Mouse (Mus musculus) embryonic facial prominence, embryonic 14.5 days (tissue): ENCODE measurements around the gene Strip1. TPM values are rescaled to one million over a fixed set of nuclear protein-coding genes. Genes with fewer than 3 reads are reported as not detected.
A peak's percentile ranks its signal among the peaks of the same experiment; 100 is the strongest.

ENCODE experiments used
- ATAC-seq: fragments of 200-750 bp; cut with Nextera tagmentation; 2 replicates; pipeline ENCODE4 v1.8.0; 2017; ENCODE audit warnings: low read depth, moderate number of reproducible peaks, moderate TSS enrichment
- DNase-seq: peaks from one replicate; pipeline ENCODE4 v3.0.0-alpha.2; 2015; ENCODE audit warnings: low spot score
- H3K27ac ChIP-seq: fragments of 300-500 bp; sonication (generic); replicated peaks from 2 replicates; pipeline ENCODE4 v1.5.1; 2014; ENCODE audit warnings: low read depth, mild to moderate bottlenecking, low read length, moderate library complexity
- H3K27me3 ChIP-seq: fragments of 300-500 bp; sonication (generic); replicated peaks from 2 replicates; pipeline ENCODE4 v1.6.1; 2014; ENCODE audit warnings: low read length; ENCODE audit not compliant: control insufficient read depth, insufficient read depth
- H3K36me3 ChIP-seq: fragments of 300-500 bp; sonication (generic); 2 replicates; pipeline ENCODE4 v1.6.1; 2014; ENCODE audit warnings: low read length, mixed read lengths; ENCODE audit not compliant: control insufficient read depth, insufficient read depth
- H3K4me1 ChIP-seq: fragments of 300-500 bp; sonication (generic); 2 replicates; pipeline ENCODE4 v1.6.1; 2014; ENCODE audit warnings: antibody characterized with exemption, low read length; ENCODE audit not compliant: control insufficient read depth, insufficient read depth
- H3K4me2 ChIP-seq: fragments of 300-500 bp; sonication (generic); 2 replicates; pipeline ENCODE4 v1.6.1; 2014; ENCODE audit warnings: low read depth, mild to moderate bottlenecking, low read length, moderate library complexity, mixed read lengths
- H3K4me3 ChIP-seq: fragments of 300-500 bp; sonication (generic); 2 replicates; pipeline ENCODE4 v1.5.1; 2014; ENCODE audit warnings: low read depth, mild to moderate bottlenecking, low read length
- H3K9ac ChIP-seq: fragments of 300-500 bp; sonication (generic); 2 replicates; pipeline ENCODE4 v1.6.1; 2014; ENCODE audit warnings: low read depth, mild to moderate bottlenecking, low read length, moderate library complexity, mixed read lengths
- H3K9me3 ChIP-seq: fragments of 300-500 bp; sonication (generic); 2 replicates; pipeline ENCODE4 v1.6.1; 2016; ENCODE audit warnings: low read length; ENCODE audit not compliant: control insufficient read depth
- WGBS: fragments of 180-500 bp; shearing (Covaris S2); extraction: QIAGEN DNeasy Blood & Tissue Kit; methylation state at CpG from one replicate; pipeline ENCODE4 v1.1.7; 2014; 5-methylcytosine and 5-hydroxymethylcytosine counted together
- polyA plus RNA-seq: library from polyadenylated mRNA; unstranded; fragments of >200 nt; fragmentation: Nextera tagmentation; extraction: Ambion mirVana; gene quantifications from 2 replicates; pipeline ENCODE4 v1.2.1, GENCODE M21; 2014

Gene Strip1
- polyA plus RNA-seq, 1 experiment from 2014 or later, result 53.7 TPM

- no peak for ATAC-seq
- Histone ChIP-seq H3K36me3 (peaks cover 94% of the 10 kb centered on the region), H3K27ac (no peak overlapping the region), H3K9me3 (no peaks in the 10 kb centered on the region), H3K4me1 (no peaks in the 10 kb centered on the region), H3K27me3 (no peaks in the 10 kb centered on the region), H3K4me3 (no peak overlapping the region), H3K9ac (no peak overlapping the region), H3K4me2 (no peak overlapping the region)
- no peak for DNase-seq
- WGBS, result 96% methylated on average over 7 of the region's 7 CpGs
Measured at GRCm38 (mm10) chr3:107622537-107622936, 9.0 kb downstream of the Strip1 start.

DNA sequence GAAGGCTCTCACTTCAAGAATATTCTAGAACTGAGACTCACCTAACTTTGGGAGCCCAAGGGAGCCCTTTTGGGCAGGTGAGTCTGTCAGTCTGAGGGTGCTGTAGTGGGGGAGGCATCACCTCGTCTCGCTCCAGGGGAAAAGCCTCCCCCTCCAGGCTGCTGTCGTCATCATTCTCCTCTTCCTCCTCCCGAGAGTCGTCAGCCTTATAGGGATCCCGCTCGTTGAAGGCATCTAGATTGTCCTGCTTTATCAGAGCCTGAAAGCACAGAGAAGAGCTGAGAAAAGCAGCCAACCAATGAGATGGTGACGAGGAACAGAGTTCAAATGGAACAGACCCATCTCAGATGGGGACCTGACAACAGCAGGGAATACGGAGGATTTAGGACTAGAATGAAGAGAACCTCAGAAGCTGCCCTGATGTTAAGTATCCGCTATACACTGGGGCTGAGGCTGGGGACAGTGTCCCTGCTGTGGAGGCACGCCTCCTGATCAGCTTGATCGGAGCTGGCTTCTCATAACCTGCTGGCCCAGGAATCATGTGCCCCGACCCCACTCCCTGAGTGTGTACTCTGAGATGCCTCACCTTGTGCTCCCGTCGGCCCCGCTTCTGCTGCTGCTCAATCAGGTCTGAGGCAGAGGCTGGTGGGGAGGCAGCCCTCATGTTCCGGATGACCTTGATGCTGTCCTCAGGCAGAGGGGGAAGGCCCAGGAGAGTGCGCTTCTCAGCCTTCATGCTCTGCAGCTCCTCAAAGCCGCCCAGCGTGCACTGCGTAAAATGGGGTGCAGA, 10.0 kb downstream of the Strip1 start:
- 94% methylated on average over 20 of the region's 21 CpGs for WGBS
- ATAC-seq, result no peak
- no peak overlapping the region for H3K27ac ChIP-seq
- H3K27me3 ChIP-seq, result no peaks in the 10 kb centered on the region
- no peak overlapping the region for H3K4me3 ChIP-seq
- no peak overlapping the region for H3K4me2 ChIP-seq
- no peaks in the 10 kb centered on the region for H3K4me1 ChIP-seq
- DNase-seq, result no peak
- peaks cover 94% of the 10 kb centered on the region for H3K36me3 ChIP-seq
- no peak overlapping the region for H3K9ac ChIP-seq
- H3K9me3 ChIP-seq, result no peaks in the 10 kb centered on the region

DNA sequence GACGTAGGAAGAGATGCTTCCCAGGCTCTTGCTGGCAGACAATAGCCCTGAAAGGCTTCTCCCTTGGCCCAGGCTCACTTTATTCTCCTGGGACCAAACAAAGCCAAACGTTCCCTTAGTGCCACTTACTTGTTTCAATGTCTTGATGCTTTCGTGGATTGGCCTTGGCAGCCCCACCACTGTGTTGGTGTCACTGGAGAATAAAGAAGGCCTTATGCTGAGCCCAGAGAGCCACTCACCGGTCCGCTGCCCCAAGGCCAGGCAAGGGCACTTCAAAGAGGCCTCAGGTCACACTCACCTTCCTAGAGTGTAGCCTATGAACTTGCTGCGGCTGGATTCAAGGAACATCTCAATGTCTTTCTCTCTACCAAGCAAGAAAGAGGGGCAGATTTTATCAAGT, 11.6 kb downstream of the Strip1 start:
- 88% methylated on average over 6 of the region's 6 CpGs for WGBS
- H3K27me3 ChIP-seq, result no peaks in the 10 kb centered on the region
- no peak overlapping the region for H3K4me2 ChIP-seq
- no peak overlapping the region for H3K27ac ChIP-seq
- no peak overlapping the region for H3K9ac ChIP-seq
- no peaks in the 10 kb centered on the region for H3K9me3 ChIP-seq
- DNase-seq (no peak), ATAC-seq (no peak)
- H3K4me3 ChIP-seq, result no peak overlapping the region
- peaks cover 95% of the 10 kb centered on the region for H3K36me3 ChIP-seq
- no peaks in the 10 kb centered on the region for H3K4me1 ChIP-seq

GRCm38 (mm10) chr3:107617800-107618199, 13.7 kb downstream of the Strip1 start:
- 86% methylated on average over 3 of the region's 3 CpGs for WGBS
- H3K27ac ChIP-seq, result no peak overlapping the region
- no peaks in the 10 kb centered on the region for H3K9me3 ChIP-seq
- H3K4me2 ChIP-seq, result no peak overlapping the region
- ATAC-seq, result no peak
- H3K27me3 ChIP-seq, result no peaks in the 10 kb centered on the region
- no peak overlapping the region for H3K4me3 ChIP-seq
- H3K36me3 ChIP-seq, result peaks cover 96% of the 10 kb centered on the region
- no peak for DNase-seq
- no peaks in the 10 kb centered on the region for H3K4me1 ChIP-seq
- no peak overlapping the region for H3K9ac ChIP-seq

GRCm38 (mm10) chr3:107612902-107613525, 18.5 kb downstream of the Strip1 start:
- H3K4me3 ChIP-seq, result no peak overlapping the region
- H3K27ac ChIP-seq, result no peak overlapping the region
- DNase-seq (peak; percentile 29), ATAC-seq (peak; percentile 56; the same call in 1 of the 2 replicates)
- peaks cover 75% of the 10 kb centered on the region for H3K36me3 ChIP-seq
- no peak overlapping the region for H3K9ac ChIP-seq
- H3K9me3 ChIP-seq, result no peaks in the 10 kb centered on the region
- H3K4me2 ChIP-seq, result no peak overlapping the region
- no peaks in the 10 kb centered on the region for H3K27me3 ChIP-seq
- H3K4me1 ChIP-seq, result no peaks in the 10 kb centered on the region
- WGBS, result 91% methylated on average over 11 of the region's 11 CpGs

DNA sequence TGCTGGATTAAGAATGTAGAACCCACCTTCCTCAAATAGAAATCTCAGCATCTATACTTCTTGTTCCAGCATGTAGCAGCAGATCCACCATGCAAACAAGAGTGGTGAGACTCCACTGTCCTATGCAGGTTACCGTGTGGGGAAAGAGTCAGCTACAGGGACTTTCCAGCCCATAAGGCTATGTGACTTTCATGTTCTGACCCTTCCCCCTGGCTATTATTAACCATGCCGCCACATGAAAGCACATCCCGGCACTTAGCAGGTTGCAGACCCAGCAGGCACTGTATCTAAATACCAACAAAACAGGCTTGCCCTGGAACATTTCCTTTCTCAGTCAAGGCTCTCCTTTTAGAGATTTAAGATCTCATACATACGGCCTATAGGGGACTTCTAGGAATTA, 20.1 kb downstream of the Strip1 start:
- Histone ChIP-seq H3K9ac (no peak overlapping the region), H3K4me3 (no peak overlapping the region), H3K27me3 (no peaks in the 10 kb centered on the region), H3K4me1 (no peaks in the 10 kb centered on the region), H3K36me3 (peaks cover 59% of the 10 kb centered on the region), H3K4me2 (no peak overlapping the region), H3K27ac (no peak overlapping the region), H3K9me3 (no peaks in the 10 kb centered on the region)
- ATAC-seq (no peak), DNase-seq (no peak)
- WGBS, result 63% methylated on average over 4 of the region's 4 CpGs

- Histone ChIP-seq H3K4me3 (no peak overlapping the region), H3K27me3 (no peaks in the 10 kb centered on the region), H3K9me3 (no peaks in the 10 kb centered on the region), H3K4me1 (no peaks in the 10 kb centered on the region), H3K27ac (no peak overlapping the region), H3K36me3 (peaks cover 39% of the 10 kb centered on the region), H3K4me2 (no peak overlapping the region), H3K9ac (no peak overlapping the region)
- DNase-seq, result no peak
- no peak for ATAC-seq
- 36% methylated on average over 3 of the region's 3 CpGs for WGBS
Measured at GRCm38 (mm10) chr3:107609376-107609775, 22.1 kb downstream of the Strip1 start.

DNA sequence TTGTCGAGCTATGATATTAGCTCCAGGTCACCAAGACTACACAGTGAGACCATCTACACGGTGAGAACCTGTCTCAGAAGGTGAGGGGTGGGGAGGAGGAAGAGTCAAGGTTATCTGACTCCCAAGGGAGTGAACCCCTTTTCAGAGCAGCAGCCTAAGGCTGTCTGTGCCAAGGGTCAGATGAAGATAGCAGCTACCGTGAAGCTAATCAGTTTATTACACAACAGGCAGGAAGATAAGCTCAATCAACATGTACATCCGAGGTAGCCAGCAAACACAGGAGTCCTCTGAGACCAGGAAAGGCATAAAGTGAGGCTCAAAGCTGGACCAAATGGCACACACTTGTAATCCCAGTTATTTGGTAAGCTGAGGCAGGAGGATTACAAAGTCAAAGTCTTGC, 22.7 kb downstream of the Strip1 start:
- Histone ChIP-seq H3K4me2 (no peak overlapping the region), H3K4me1 (no peaks in the 10 kb centered on the region), H3K9me3 (no peaks in the 10 kb centered on the region), H3K27me3 (no peaks in the 10 kb centered on the region), H3K9ac (no peak overlapping the region), H3K36me3 (peaks cover 33% of the 10 kb centered on the region), H3K27ac (no peak overlapping the region), H3K4me3 (no peak overlapping the region)
- DNase-seq, result no peak
- 64% methylated on average over 4 of the region's 4 CpGs for WGBS
- no peak for ATAC-seq

DNA sequence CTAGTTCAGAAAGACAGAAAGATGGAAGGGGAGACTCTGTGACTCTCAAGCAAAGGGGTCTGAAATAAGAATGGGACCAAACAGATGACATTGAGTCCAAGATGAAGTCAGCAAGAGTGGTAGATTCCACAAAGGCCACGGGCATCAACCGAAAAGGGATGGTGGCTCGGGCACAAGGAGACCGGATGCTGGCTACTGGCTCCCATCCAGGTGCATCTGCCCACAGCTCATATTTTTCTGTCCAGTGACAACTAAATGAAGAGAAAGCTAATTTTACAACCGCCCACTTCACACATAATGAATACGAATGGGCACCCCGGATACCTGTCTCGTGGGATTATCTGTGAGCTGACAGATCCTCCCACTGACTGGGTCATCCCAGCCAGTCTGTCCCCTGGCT, 24.3 kb downstream of the Strip1 start:
- no peak overlapping the region for H3K4me3 ChIP-seq
- 81% methylated on average over 8 of the region's 8 CpGs for WGBS
- H3K27me3 ChIP-seq, result no peaks in the 10 kb centered on the region
- peaks cover 17% of the 10 kb centered on the region for H3K36me3 ChIP-seq
- no peak for DNase-seq
- H3K9me3 ChIP-seq, result no peaks in the 10 kb centered on the region
- no peak for ATAC-seq
- no peaks in the 10 kb centered on the region for H3K4me1 ChIP-seq
- H3K27ac ChIP-seq, result no peak overlapping the region
- no peak overlapping the region for H3K4me2 ChIP-seq
- no peak overlapping the region for H3K9ac ChIP-seq
